Mouse (Mus musculus): ENCODE measurements at regions not wholly inside any gene's neighbourhood (a gene's known extent, or its start where the extent isn't known, plus 50 kb on each side); places are given as distances from the start of the nearest gene placed in this dataset.
A peak's percentile ranks its signal among the peaks of the same experiment; 100 is the strongest.

- Histone ChIP-seq H3K36me3 (ENCODE audit: control insufficient read depth, insufficient read depth, low read length) (no peaks in the 10 kb centered on the region), H3K9ac (ENCODE audit: low read depth, low read length) (no peak overlapping the region), H3K27ac (replicated peaks; ENCODE audit: low read depth, low read length) (no peak overlapping the region), H3K4me2 (ENCODE audit: low read depth, low read length) (no peak overlapping the region), H3K4me3 (ENCODE audit: low read depth, low read length) (no peak overlapping the region), H3K9me3 (ENCODE audit: control insufficient read depth, low read length) (no peaks in the 10 kb centered on the region), H3K27me3 (replicated peaks; ENCODE audit: control insufficient read depth, insufficient read depth, low read length) (no peaks in the 10 kb centered on the region), H3K4me1 (ENCODE audit: control insufficient read depth, insufficient read depth, low read length) (no peaks in the 10 kb centered on the region)
- DNase-seq (ENCODE audit: low spot score) (no peak), ATAC-seq (ENCODE audit: low read depth) (no peak)
- 84% methylated on average over 1 of the region's 1 CpGs for WGBS
These were observed 1068.5 kb upstream of the Klhl29 start for GRCm38 (mm10) chr12:6444026-6444425.

- Histone ChIP-seq H3K9me3 (ENCODE audit: control insufficient read depth, low read length) (no peaks in the 10 kb centered on the region), H3K4me1 (ENCODE audit: control insufficient read depth, insufficient read depth, low read length) (no peaks in the 10 kb centered on the region), H3K9ac (ENCODE audit: low read depth, low read length) (no peak overlapping the region), H3K27me3 (replicated peaks; ENCODE audit: control insufficient read depth, insufficient read depth, low read length) (no peaks in the 10 kb centered on the region), H3K4me3 (ENCODE audit: low read depth, low read length) (no peak overlapping the region), H3K36me3 (ENCODE audit: control insufficient read depth, insufficient read depth, low read length) (no peaks in the 10 kb centered on the region), H3K27ac (replicated peaks; ENCODE audit: low read depth, low read length) (no peak overlapping the region), H3K4me2 (ENCODE audit: low read depth, low read length) (no peak overlapping the region)
- WGBS, result 91% methylated on average over 1 of the region's 1 CpGs
- ATAC-seq (ENCODE audit: low read depth) (no peak), DNase-seq (ENCODE audit: low spot score) (no peak)
These were observed 1042.3 kb upstream of the Klhl29 start for GRCm38 (mm10) chr12:6417804-6418203.

GRCm38 (mm10) chr12:6400591-6400990 lies 1025.1 kb upstream of the Klhl29 start:
- DNase-seq (ENCODE audit: low spot score) (peak; percentile 64), ATAC-seq (ENCODE audit: low read depth) (no peak)
- no peaks in the 10 kb centered on the region for H3K4me1 ChIP-seq (ENCODE audit: control insufficient read depth, insufficient read depth, low read length)
- H3K9ac ChIP-seq (ENCODE audit: low read depth, low read length), result no peak overlapping the region
- H3K36me3 ChIP-seq (ENCODE audit: control insufficient read depth, insufficient read depth, low read length), result no peaks in the 10 kb centered on the region
- H3K4me3 ChIP-seq (ENCODE audit: low read depth, low read length), result no peak overlapping the region
- no peaks in the 10 kb centered on the region for H3K27me3 ChIP-seq (replicated peaks; ENCODE audit: control insufficient read depth, insufficient read depth, low read length)
- H3K9me3 ChIP-seq (ENCODE audit: control insufficient read depth, low read length), result no peaks in the 10 kb centered on the region
- no peak overlapping the region for H3K27ac ChIP-seq (replicated peaks; ENCODE audit: low read depth, low read length)
- WGBS, result 48% methylated on average over 3 of the region's 3 CpGs
- no peak overlapping the region for H3K4me2 ChIP-seq (ENCODE audit: low read depth, low read length)

DNA sequence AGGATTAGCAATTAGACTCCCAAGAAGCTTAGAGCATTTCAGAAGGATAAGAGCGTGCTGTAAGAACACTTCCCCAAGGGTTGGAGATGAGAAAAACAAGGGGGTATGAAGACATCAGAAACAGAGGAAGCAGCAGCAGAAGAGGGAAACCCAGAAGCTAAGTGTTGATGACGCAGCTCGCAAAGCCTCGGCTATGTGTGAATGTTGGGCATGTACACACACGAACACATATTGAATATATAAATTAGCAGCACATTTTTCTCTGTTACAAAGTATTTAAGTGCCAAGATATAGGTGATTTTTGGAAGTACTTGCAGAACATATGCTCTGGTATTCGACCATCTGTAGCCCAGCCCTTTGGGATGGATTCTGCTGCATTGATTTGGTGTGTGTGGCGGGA lies 1006.4 kb upstream of the Klhl29 start:
- no peak overlapping the region for H3K4me2 ChIP-seq (ENCODE audit: low read depth, low read length)
- H3K4me3 ChIP-seq (ENCODE audit: low read depth, low read length), result no peak overlapping the region
- no peak overlapping the region for H3K9ac ChIP-seq (ENCODE audit: low read depth, low read length)
- WGBS, result 76% methylated on average over 7 of the region's 7 CpGs
- no peaks in the 10 kb centered on the region for H3K9me3 ChIP-seq (ENCODE audit: control insufficient read depth, low read length)
- DNase-seq (ENCODE audit: low spot score), result no peak
- no peak overlapping the region for H3K27ac ChIP-seq (replicated peaks; ENCODE audit: low read depth, low read length)
- no peak for ATAC-seq (ENCODE audit: low read depth)
- no peaks in the 10 kb centered on the region for H3K36me3 ChIP-seq (ENCODE audit: control insufficient read depth, insufficient read depth, low read length)
- H3K4me1 ChIP-seq (ENCODE audit: control insufficient read depth, insufficient read depth, low read length), result no peaks in the 10 kb centered on the region
- no peaks in the 10 kb centered on the region for H3K27me3 ChIP-seq (replicated peaks; ENCODE audit: control insufficient read depth, insufficient read depth, low read length)

- Histone ChIP-seq H3K9me3 (ENCODE audit: control insufficient read depth, low read length) (no peaks in the 10 kb centered on the region), H3K9ac (ENCODE audit: low read depth, low read length) (no peak overlapping the region), H3K4me1 (ENCODE audit: control insufficient read depth, insufficient read depth, low read length) (no peaks in the 10 kb centered on the region), H3K36me3 (ENCODE audit: control insufficient read depth, insufficient read depth, low read length) (no peaks in the 10 kb centered on the region), H3K27me3 (replicated peaks; ENCODE audit: control insufficient read depth, insufficient read depth, low read length) (no peaks in the 10 kb centered on the region), H3K27ac (replicated peaks; ENCODE audit: low read depth, low read length) (no peak overlapping the region), H3K4me3 (ENCODE audit: low read depth, low read length) (no peak overlapping the region), H3K4me2 (ENCODE audit: low read depth, low read length) (no peak overlapping the region)
- ATAC-seq (ENCODE audit: low read depth), result no peak
- 65% methylated on average over 7 of the region's 7 CpGs for WGBS
- no peak for DNase-seq (ENCODE audit: low spot score)
These were observed 992.1 kb upstream of the Klhl29 start for GRCm38 (mm10) chr12:6367611-6368010.
